Mouse (Mus musculus) heart, embryonic 11.5 days (tissue): ENCODE results near the gene Gm20517. TPM values are rescaled to one million over a fixed set of nuclear protein-coding genes. Genes with fewer than 3 reads are reported as not detected.
"Not testable (repeated sequence)": the region's sequence is repeated elsewhere in the genome, so short reads cannot be mapped to it uniquely, and the experiment has no call there.

ENCODE experiments used
- ATAC-seq: fragments of 200-750 bp; cut with Nextera tagmentation; replicated peaks from 2 replicates; pipeline ENCODE4 v1.8.0; 2017; ENCODE audit warnings: moderate library complexity; ENCODE audit not compliant: insufficient number of reproducible peaks, low FRiP score, low TSS enrichment
- H3K27ac ChIP-seq: fragments of 300-500 bp; sonication (generic); 2 replicates; pipeline ENCODE4 v1.5.1; 2014; ENCODE audit warnings: mild to moderate bottlenecking, low read depth, low read length
- H3K27me3 ChIP-seq: fragments of 300-500 bp; sonication (generic); 2 replicates; pipeline ENCODE4 v1.6.1; 2014; ENCODE audit warnings: mild to moderate bottlenecking, low read length, mixed read lengths; ENCODE audit not compliant: control insufficient read depth, insufficient read depth
- H3K36me3 ChIP-seq: fragments of 300-500 bp; sonication (generic); 2 replicates; pipeline ENCODE4 v1.6.1; 2014; ENCODE audit warnings: mild to moderate bottlenecking, low read length, moderate library complexity, mixed read lengths; ENCODE audit not compliant: control insufficient read depth, insufficient read depth
- H3K4me1 ChIP-seq: fragments of 300-500 bp; sonication (generic); 2 replicates; pipeline ENCODE4 v1.6.1; 2014; ENCODE audit warnings: low read length; ENCODE audit not compliant: control insufficient read depth, insufficient read depth
- H3K4me2 ChIP-seq: fragments of 300-500 bp; sonication (generic); 2 replicates; pipeline ENCODE4 v1.6.1; 2014; ENCODE audit warnings: mild to moderate bottlenecking, moderate library complexity
- H3K4me3 ChIP-seq: fragments of 300-500 bp; sonication (generic); 2 replicates; pipeline ENCODE4 v1.5.1; 2014; ENCODE audit warnings: low read depth, low read length
- H3K9ac ChIP-seq: fragments of 300-500 bp; sonication (generic); 2 replicates; pipeline ENCODE4 v1.6.1; 2014; ENCODE audit warnings: mild to moderate bottlenecking, low read depth, low read length, moderate library complexity
- H3K9me3 ChIP-seq: fragments of 300-500 bp; sonication (generic); replicated peaks from 2 replicates; pipeline ENCODE4 v1.6.1; 2016; ENCODE audit warnings: low read length; ENCODE audit not compliant: control insufficient read depth
- WGBS: fragments of 180-500 bp; shearing (Covaris S2); extraction: QIAGEN DNeasy Blood & Tissue Kit; methylation state at CpG from one replicate; pipeline ENCODE4 v1.1.7; 2014; ENCODE audit not compliant: insufficient replicate concordance; 5-methylcytosine and 5-hydroxymethylcytosine counted together
- polyA plus RNA-seq: library from polyadenylated mRNA; unstranded; fragments of >200 nt; fragmentation: Nextera tagmentation; extraction: Ambion mirVana; gene quantifications from 2 replicates; pipeline ENCODE4 v1.2.1, GENCODE M21; 2014

Gene Gm20517
- polyA plus RNA-seq, 1 experiment from 2014 or later, result 1.6 TPM

GRCm38 (mm10) chr17:47642992-47643391 lies 31.6 kb downstream of the Gm20517 start:
- 81% methylated on average over 2 of the region's 2 CpGs for WGBS
- H3K27ac ChIP-seq, result no peak overlapping the region
- no peaks in the 10 kb centered on the region for H3K9me3 ChIP-seq
- H3K4me2 ChIP-seq, result no peak overlapping the region
- no peak overlapping the region for H3K9ac ChIP-seq
- H3K27me3 ChIP-seq, result no peaks in the 10 kb centered on the region
- H3K36me3 ChIP-seq, result no peaks in the 10 kb centered on the region
- no peak for ATAC-seq
- no peaks in the 10 kb centered on the region for H3K4me1 ChIP-seq
- no peak overlapping the region for H3K4me3 ChIP-seq

GRCm38 (mm10) chr17:47646683-47647082 lies 35.3 kb downstream of the Gm20517 start:
- no peak for ATAC-seq
- Histone ChIP-seq H3K4me2 (no peak overlapping the region), H3K9me3 (no peaks in the 10 kb centered on the region), H3K9ac (no peak overlapping the region), H3K27me3 (no peaks in the 10 kb centered on the region), H3K4me3 (no peak overlapping the region), H3K36me3 (no peaks in the 10 kb centered on the region), H3K4me1 (no peaks in the 10 kb centered on the region), H3K27ac (no peak overlapping the region)
- WGBS, result 83% methylated on average over 1 of the region's 1 CpGs

GRCm38 (mm10) chr17:47648966-47649365 lies 37.6 kb downstream of the Gm20517 start:
- H3K4me3 ChIP-seq, result no peak overlapping the region
- H3K4me2 ChIP-seq, result no peak overlapping the region
- H3K36me3 ChIP-seq, result no peaks in the 10 kb centered on the region
- no peaks in the 10 kb centered on the region for H3K27me3 ChIP-seq
- H3K9me3 ChIP-seq, result no peaks in the 10 kb centered on the region
- no peak overlapping the region for H3K9ac ChIP-seq
- no peak overlapping the region for H3K27ac ChIP-seq
- ATAC-seq, result no peak
- no peaks in the 10 kb centered on the region for H3K4me1 ChIP-seq
- 58% methylated on average over 4 of the region's 4 CpGs for WGBS

- no peak overlapping the region for H3K4me2 ChIP-seq
- H3K4me3 ChIP-seq, result no peak overlapping the region
- H3K9me3 ChIP-seq, result no peaks in the 10 kb centered on the region
- no peak overlapping the region for H3K9ac ChIP-seq
- no peak for ATAC-seq
- H3K36me3 ChIP-seq, result no peaks in the 10 kb centered on the region
- 81% methylated on average over 2 of the region's 2 CpGs for WGBS
- no peaks in the 10 kb centered on the region for H3K27me3 ChIP-seq
- no peaks in the 10 kb centered on the region for H3K4me1 ChIP-seq
- H3K27ac ChIP-seq, result no peak overlapping the region
Measured at GRCm38 (mm10) chr17:47651953-47652352, 40.6 kb downstream of the Gm20517 start.

- not testable (repeated sequence) for H3K4me2 ChIP-seq, H3K27me3 ChIP-seq, H3K9me3 ChIP-seq, H3K27ac ChIP-seq, ATAC-seq, H3K36me3 ChIP-seq, H3K4me3 ChIP-seq, H3K9ac ChIP-seq, H3K4me1 ChIP-seq
- WGBS, result 92% methylated on average over 8 of the region's 8 CpGs
Measured at GRCm38 (mm10) chr17:47654346-47654745, 43.0 kb downstream of the Gm20517 start.

- Histone ChIP-seq H3K4me2 (no peak overlapping the region), H3K36me3 (no peaks in the 10 kb centered on the region), H3K27ac (no peak overlapping the region), H3K4me1 (no peaks in the 10 kb centered on the region), H3K4me3 (no peak overlapping the region), H3K9ac (no peak overlapping the region), H3K27me3 (no peaks in the 10 kb centered on the region), H3K9me3 (no peaks in the 10 kb centered on the region)
- no peak for ATAC-seq
- WGBS, result 81% methylated on average over 5 of the region's 5 CpGs
Measured at GRCm38 (mm10) chr17:47655697-47656096, 44.3 kb downstream of the Gm20517 start.

- H3K9me3 ChIP-seq, result no peaks in the 10 kb centered on the region
- no peak overlapping the region for H3K27ac ChIP-seq
- H3K36me3 ChIP-seq, result no peaks in the 10 kb centered on the region
- H3K27me3 ChIP-seq, result no peaks in the 10 kb centered on the region
- no peak for ATAC-seq
- H3K4me3 ChIP-seq, result no peak overlapping the region
- 83% methylated on average over 4 of the region's 4 CpGs for WGBS
- H3K4me2 ChIP-seq, result no peak overlapping the region
- no peaks in the 10 kb centered on the region for H3K4me1 ChIP-seq
- H3K9ac ChIP-seq, result no peak overlapping the region
Measured at GRCm38 (mm10) chr17:47657901-47658300, 46.5 kb downstream of the Gm20517 start.

- 78% methylated on average over 3 of the region's 3 CpGs for WGBS
- no peaks in the 10 kb centered on the region for H3K9me3 ChIP-seq
- H3K36me3 ChIP-seq, result no peaks in the 10 kb centered on the region
- no peak overlapping the region for H3K4me2 ChIP-seq
- no peak overlapping the region for H3K27ac ChIP-seq
- no peak for ATAC-seq
- no peaks in the 10 kb centered on the region for H3K4me1 ChIP-seq
- no peak overlapping the region for H3K4me3 ChIP-seq
- no peaks in the 10 kb centered on the region for H3K27me3 ChIP-seq
- H3K9ac ChIP-seq, result no peak overlapping the region
Measured at GRCm38 (mm10) chr17:47658741-47659243, 47.4 kb downstream of the Gm20517 start.

- no peaks in the 10 kb centered on the region; the same call in 1 of the 2 replicates for H3K36me3 ChIP-seq
- H3K4me3 ChIP-seq, result no peak overlapping the region
- H3K9me3 ChIP-seq, result no peaks in the 10 kb centered on the region
- ATAC-seq, result no peak
- H3K27ac ChIP-seq, result no peak overlapping the region
- WGBS, result 68% methylated on average over 9 of the region's 9 CpGs
- H3K4me1 ChIP-seq, result no peaks in the 10 kb centered on the region
- no peak overlapping the region for H3K4me2 ChIP-seq
- no peaks in the 10 kb centered on the region for H3K27me3 ChIP-seq
- no peak overlapping the region for H3K9ac ChIP-seq
Measured at GRCm38 (mm10) chr17:47663009-47663713, 51.8 kb downstream of the Gm20517 start.
